Mouse (Mus musculus): ENCODE data around the gene BC052040. TPM values are rescaled to one million over a fixed set of nuclear protein-coding genes. Genes with fewer than 3 reads are reported as not detected.

BC052040 gene
- polyA plus RNA-seq, 1 experiment = 2.8 TPM

- TF ChIP-seq CTCF (conservative IDR thresholded peaks at IDR 0.05; ENCODE audit: insufficient read depth, insufficient read length, low read depth, low read length) (no peak), POLR2A (IDR thresholded peaks at IDR 0.05; ENCODE audit: low read depth, low read length) (no peak)
- 0 out of 2 replicates have a peak, but pooled peaks cover 6% of the 10 kb centered on the region for H3K4me1 ChIP-seq (ENCODE audit: control insufficient read depth, insufficient read depth, low read length)
- no peak overlapping the region for H3K4me3 ChIP-seq (ENCODE audit: insufficient read depth, low read depth, low read length)
- no peak overlapping the region for H3K27ac ChIP-seq (ENCODE audit: insufficient read depth, low read depth, low read length)
- no peaks in the 10 kb centered on the region for H3K27me3 ChIP-seq (replicated peaks; ENCODE audit: control insufficient read depth, insufficient read depth, low read length)
- WGBS = 9% methylated on average over 11 of the region's 11 CpGs
- no peaks in the 10 kb centered on the region for H3K36me3 ChIP-seq (ENCODE audit: control insufficient read depth, insufficient read depth, low read length)
- DNase-seq = no peak
Observed at GRCm38 (mm10) chr2:115813316-115813715, 231.8 kb downstream of the BC052040 start.

GRCm38 (mm10) chr2:115813721-115814120 is 232.2 kb downstream of the BC052040 start:
- DNase-seq = no peak
- Histone ChIP-seq H3K27me3 (replicated peaks; ENCODE audit: control insufficient read depth, insufficient read depth, low read length) (no peaks in the 10 kb centered on the region), H3K27ac (ENCODE audit: insufficient read depth, low read depth, low read length) (no peak overlapping the region), H3K4me1 (ENCODE audit: control insufficient read depth, insufficient read depth, low read length) (0 out of 2 replicates have a peak, but pooled peaks cover 6% of the 10 kb centered on the region), H3K36me3 (ENCODE audit: control insufficient read depth, insufficient read depth, low read length) (no peaks in the 10 kb centered on the region), H3K4me3 (ENCODE audit: insufficient read depth, low read depth, low read length) (no peak overlapping the region)
- 39% methylated on average over 6 of the region's 6 CpGs for WGBS
- TF ChIP-seq CTCF (conservative IDR thresholded peaks at IDR 0.05; ENCODE audit: insufficient read depth, insufficient read length, low read depth, low read length) = no peak
- no peak for TF ChIP-seq POLR2A (IDR thresholded peaks at IDR 0.05; ENCODE audit: low read depth, low read length)

GRCm38 (mm10) chr2:115817959-115818358 is 236.4 kb downstream of the BC052040 start:
- H3K27me3 ChIP-seq (replicated peaks; ENCODE audit: control insufficient read depth, insufficient read depth, low read length) = no peaks in the 10 kb centered on the region
- H3K4me1 ChIP-seq (ENCODE audit: control insufficient read depth, insufficient read depth, low read length) = 0 out of 2 replicates have a peak, but pooled peaks cover 6% of the 10 kb centered on the region
- TF ChIP-seq POLR2A (IDR thresholded peaks at IDR 0.05; ENCODE audit: low read depth, low read length) (no peak), CTCF (conservative IDR thresholded peaks at IDR 0.05; ENCODE audit: insufficient read depth, insufficient read length, low read depth, low read length) (no peak)
- no peak for DNase-seq
- no peak overlapping the region for H3K4me3 ChIP-seq (ENCODE audit: insufficient read depth, low read depth, low read length)
- H3K27ac ChIP-seq (ENCODE audit: insufficient read depth, low read depth, low read length) = no peak overlapping the region
- no peaks in the 10 kb centered on the region for H3K36me3 ChIP-seq (ENCODE audit: control insufficient read depth, insufficient read depth, low read length)
- WGBS = 85% methylated on average over 6 of the region's 6 CpGs

- no peak overlapping the region for H3K4me3 ChIP-seq (ENCODE audit: insufficient read depth, low read depth, low read length)
- H3K27ac ChIP-seq (ENCODE audit: insufficient read depth, low read depth, low read length) = no peak overlapping the region
- no peak for DNase-seq
- 93% methylated on average over 5 of the region's 5 CpGs for WGBS
- no peaks in the 10 kb centered on the region for H3K36me3 ChIP-seq (ENCODE audit: control insufficient read depth, insufficient read depth, low read length)
- TF ChIP-seq CTCF (conservative IDR thresholded peaks at IDR 0.05; ENCODE audit: insufficient read depth, insufficient read length, low read depth, low read length) (no peak), POLR2A (IDR thresholded peaks at IDR 0.05; ENCODE audit: low read depth, low read length) (no peak)
- no peaks in the 10 kb centered on the region for H3K27me3 ChIP-seq (replicated peaks; ENCODE audit: control insufficient read depth, insufficient read depth, low read length)
- H3K4me1 ChIP-seq (ENCODE audit: control insufficient read depth, insufficient read depth, low read length) = no peaks in the 10 kb centered on the region
Observed at GRCm38 (mm10) chr2:115822361-115822760, 240.8 kb downstream of the BC052040 start.

Data from kidney, adult 2 months (tissue).